Mouse (Mus musculus) liver, embryonic 14.5 days (tissue): Measurements from ENCODE around the gene Sytl3. TPM values are rescaled to one million over a fixed set of nuclear protein-coding genes. Genes with fewer than 3 reads are reported as not detected.
A peak's percentile ranks its signal among the peaks of the same experiment; 100 is the strongest.
"Not testable (repeated sequence)": the region's sequence is repeated elsewhere in the genome, so short reads cannot be mapped to it uniquely, and the experiment has no call there.

Source experiments
- ATAC-seq: fragments of 200-750 bp; cut with Nextera tagmentation; 2 replicates; pipeline ENCODE4 v1.8.0; 2017; ENCODE audit warnings: moderate number of reproducible peaks, mild to moderate bottlenecking, moderate library complexity; ENCODE audit not compliant: insufficient read depth
- DNase-seq, 3 experiments: peaks; one replicate each; pipeline ENCODE4 v3.0.0-alpha.2; 2012 to 2013; ENCODE audit warnings: low read depth in 3 of 3, low spot score in 3 of 3
- H3K27ac ChIP-seq: fragments of 300-500 bp; sonication (generic); 2 replicates; pipeline ENCODE4 v1.5.1; 2014; ENCODE audit warnings: moderate library complexity, mild to moderate bottlenecking, control low read depth, inconsistent platforms
- H3K27me3 ChIP-seq: fragments of 300-500 bp; sonication (generic); 2 replicates; pipeline ENCODE4 v1.6.1; 2014; ENCODE audit warnings: mild to moderate bottlenecking, low read length, moderate library complexity; ENCODE audit not compliant: control insufficient read depth, insufficient read depth
- H3K36me3 ChIP-seq: fragments of 300-500 bp; sonication (generic); replicated peaks from 2 replicates; pipeline ENCODE4 v1.6.1; 2014; ENCODE audit warnings: low read depth; ENCODE audit not compliant: control insufficient read depth, insufficient read depth
- H3K4me1 ChIP-seq, 2 experiments: fragments of 200-500 bp in 1 of 2; fragments of 300-500 bp in 1 of 2; sonication (generic) in 1 of 2; replicated peaks; 2 replicates each; pipeline ENCODE4 v1.6.1; 2012 to 2014; ENCODE audit warnings: antibody characterized with exemption in 1 of 2, inconsistent platforms in 1 of 2, low read length in 1 of 2; ENCODE audit not compliant: control insufficient read depth in 2 of 2, insufficient read depth in 2 of 2
- H3K4me2 ChIP-seq: fragments of 300-500 bp; sonication (generic); 2 replicates; pipeline ENCODE4 v1.6.1; 2014; ENCODE audit warnings: low read depth, mild to moderate bottlenecking, control low read depth, moderate library complexity
- H3K4me3 ChIP-seq, 2 experiments: fragments of 200-500 bp in 1 of 2; fragments of 300-500 bp in 1 of 2; sonication (generic) in 1 of 2; 2 replicates each; pipeline ENCODE4 v1.5.1; 2012 to 2014; ENCODE audit warnings: low read depth in 2 of 2, low read length in 2 of 2, mild to moderate bottlenecking in 2 of 2, control low read depth in 1 of 2, inconsistent platforms in 1 of 2, moderate library complexity in 1 of 2; ENCODE audit not compliant: insufficient read depth in 1 of 2
- H3K9ac ChIP-seq: fragments of 300-500 bp; sonication (generic); replicated peaks from 2 replicates; pipeline ENCODE4 v1.6.1; 2014; ENCODE audit warnings: mild to moderate bottlenecking, control low read depth, moderate library complexity
- H3K9me3 ChIP-seq: fragments of 300-500 bp; sonication (generic); 2 replicates; pipeline ENCODE4 v1.6.1; 2016; ENCODE audit warnings: low read length, mixed read lengths; ENCODE audit not compliant: control insufficient read depth
- CTCF ChIP-seq: IDR thresholded peaks from 2 replicates; pipeline ENCODE4 v1.5.1; 2016; ENCODE audit warnings: antibody characterized with exemption, low read depth, control low read depth
- WGBS: fragments of 180-500 bp; shearing (Covaris S2); extraction: QIAGEN DNeasy Blood & Tissue Kit; methylation state at CpG from one replicate; pipeline ENCODE4 v1.1.7; 2014; ENCODE audit not compliant: insufficient replicate concordance; 5-methylcytosine and 5-hydroxymethylcytosine counted together
- polyA plus RNA-seq, 2 experiments: library from polyadenylated mRNA; depleted of rRNA in 1 of 2; stranded (reverse) in 1 of 2; unstranded in 1 of 2; fragments of >200 nt; fragmentation: Nextera tagmentation in 1 of 2; extraction: Ambion mirVana in 1 of 2; gene quantifications; 2 replicates each; pipeline versions ENCODE4 v1.2.1 to v1.2.3; 2012 to 2014

Sytl3 gene
- polyA plus RNA-seq, 2 experiments: 0.06 TPM; not detected in 1

GRCm38 (mm10) chr17:6697224-6697775 lies 38.4 kb downstream of the Sytl3 start:
- not testable (repeated sequence) for H3K4me2 ChIP-seq, H3K27ac ChIP-seq, ATAC-seq, H3K36me3 ChIP-seq, H3K4me3 ChIP-seq, H3K4me1 ChIP-seq, H3K27me3 ChIP-seq, H3K9ac ChIP-seq, DNase-seq, H3K9me3 ChIP-seq
- WGBS: 23% methylated on average over 3 of the region's 4 CpGs
- peak; percentile 72 for TF ChIP-seq CTCF

- H3K4me2 ChIP-seq, H3K27me3 ChIP-seq, H3K27ac ChIP-seq, H3K9me3 ChIP-seq, H3K4me3 ChIP-seq, H3K9ac ChIP-seq, DNase-seq, H3K4me1 ChIP-seq, H3K36me3 ChIP-seq, ATAC-seq: not testable (repeated sequence)
- WGBS: 31% methylated on average over 8 of the region's 9 CpGs
These were observed 40.6 kb downstream of the Sytl3 start for GRCm38 (mm10) chr17:6699502-6699901.

- H3K4me1 ChIP-seq, H3K27ac ChIP-seq, H3K4me2 ChIP-seq, H3K4me3 ChIP-seq, H3K9me3 ChIP-seq, H3K27me3 ChIP-seq, ATAC-seq, H3K9ac ChIP-seq, H3K36me3 ChIP-seq, DNase-seq: not testable (repeated sequence)
- WGBS: 51% methylated on average over 4 of the region's 7 CpGs
These were observed 41.2 kb downstream of the Sytl3 start for GRCm38 (mm10) chr17:6700077-6700476.

DNA sequence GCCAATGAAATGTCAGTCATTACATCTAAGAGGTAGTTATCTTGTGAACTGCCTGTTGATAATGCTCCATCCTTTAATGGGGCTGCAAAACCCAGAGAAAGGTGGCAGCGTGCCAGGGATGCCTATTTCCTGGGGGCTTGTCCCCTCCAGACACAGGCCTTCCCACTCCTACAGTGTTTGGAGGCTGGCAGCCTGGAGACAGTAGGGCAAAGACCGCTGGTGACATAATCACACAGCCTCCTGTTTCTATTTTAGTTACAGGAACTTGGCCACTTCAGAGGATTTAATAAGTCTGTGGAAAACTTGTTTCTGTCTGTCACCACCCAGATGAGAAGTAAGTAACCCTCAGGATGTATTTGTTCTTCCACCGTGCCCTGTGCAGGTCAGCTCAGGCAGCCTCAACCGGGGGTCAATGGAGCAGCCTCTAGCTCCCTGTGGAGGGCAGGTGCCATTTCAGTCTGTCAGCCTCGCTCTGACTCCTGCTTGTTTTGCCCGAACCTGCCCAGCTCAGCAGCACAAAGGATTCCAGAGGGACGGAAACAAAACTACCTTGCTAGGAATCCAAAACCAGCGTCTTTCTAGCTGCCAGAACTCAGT lies 43.8 kb downstream of the Sytl3 start:
- ATAC-seq, H3K4me1 ChIP-seq, H3K4me3 ChIP-seq, H3K9ac ChIP-seq, H3K27ac ChIP-seq, DNase-seq, H3K9me3 ChIP-seq, H3K27me3 ChIP-seq, H3K36me3 ChIP-seq, H3K4me2 ChIP-seq: not testable (repeated sequence)
- 48% methylated on average over 2 of the region's 8 CpGs for WGBS

DNA sequence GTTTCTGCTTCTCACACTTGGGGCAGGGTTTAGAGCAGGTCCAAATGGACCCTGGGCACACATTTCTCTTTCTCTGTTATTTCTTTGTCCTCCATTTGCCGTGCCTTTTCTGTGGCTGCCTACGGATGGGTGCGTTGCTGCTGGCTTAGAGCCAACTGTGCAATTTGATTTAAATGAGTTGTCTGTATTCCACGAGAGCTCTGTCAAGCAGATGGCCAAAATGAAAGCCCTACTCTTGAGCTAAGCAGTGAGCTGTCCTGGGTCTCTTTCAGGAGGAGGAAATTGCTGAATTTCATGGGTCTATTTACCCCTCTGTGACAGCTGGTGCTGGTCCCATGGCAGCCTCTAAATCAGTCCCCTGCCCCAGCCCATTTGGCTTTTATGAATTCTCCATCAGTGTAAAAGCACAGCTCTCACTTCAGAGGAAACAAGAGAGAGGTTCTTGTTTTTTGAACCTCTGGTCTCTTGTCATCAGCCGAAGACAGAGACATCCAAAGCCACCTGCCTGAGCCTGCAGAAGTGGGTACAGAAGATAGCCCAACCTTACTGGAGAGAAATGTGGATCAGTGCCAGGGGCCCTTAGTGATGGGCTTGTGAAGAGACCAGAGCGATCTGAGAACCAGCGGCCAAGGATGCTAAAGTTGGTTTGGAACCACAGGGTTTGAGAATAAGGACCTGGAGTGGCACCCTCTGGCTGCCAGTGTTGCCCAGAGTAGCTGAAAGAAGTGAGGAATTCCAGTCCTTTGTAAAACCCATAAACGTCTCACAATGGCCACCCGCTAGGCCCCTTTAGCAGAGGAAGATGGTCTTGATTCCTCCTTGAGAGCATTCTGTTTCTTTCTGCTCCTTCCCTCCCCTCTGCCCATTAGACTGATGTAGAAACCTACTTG lies 44.7 kb downstream of the Sytl3 start:
- not testable (repeated sequence) for H3K9ac ChIP-seq, H3K4me2 ChIP-seq, H3K4me3 ChIP-seq, H3K9me3 ChIP-seq, H3K27ac ChIP-seq, H3K36me3 ChIP-seq, ATAC-seq, DNase-seq, H3K27me3 ChIP-seq, H3K4me1 ChIP-seq
- WGBS: 73% methylated on average over 6 of the region's 9 CpGs

GRCm38 (mm10) chr17:6706448-6706847 lies 47.6 kb downstream of the Sytl3 start:
- H3K4me1 ChIP-seq, H3K4me3 ChIP-seq, H3K4me2 ChIP-seq, H3K27me3 ChIP-seq, ATAC-seq, DNase-seq, H3K27ac ChIP-seq, H3K9me3 ChIP-seq, H3K36me3 ChIP-seq, H3K9ac ChIP-seq: not testable (repeated sequence)
- WGBS: 72% methylated on average over 5 of the region's 5 CpGs

DNA sequence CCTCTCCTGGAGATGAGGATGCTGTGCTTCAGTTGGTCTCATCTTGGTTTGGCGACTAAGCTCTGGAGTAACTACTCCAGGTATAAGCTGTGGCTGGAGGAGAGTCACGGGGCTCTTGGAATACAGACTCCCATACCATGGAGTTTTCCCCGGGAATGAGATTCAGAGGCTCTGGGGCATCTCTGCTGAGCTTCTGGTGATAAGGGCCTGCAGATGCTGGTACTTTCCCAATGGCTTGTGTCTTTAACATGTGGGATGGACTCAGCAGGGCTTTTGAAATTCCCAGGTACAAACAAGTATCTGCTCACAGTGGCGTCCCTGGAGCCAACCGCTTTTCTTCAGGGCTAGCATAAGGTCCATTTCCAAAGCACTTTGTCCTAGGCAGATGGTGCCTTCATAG lies 48.5 kb downstream of the Sytl3 start:
- H3K4me3 ChIP-seq, H3K36me3 ChIP-seq, H3K9ac ChIP-seq, H3K27ac ChIP-seq, ATAC-seq, H3K4me2 ChIP-seq, DNase-seq, H3K4me1 ChIP-seq, H3K9me3 ChIP-seq, H3K27me3 ChIP-seq: not testable (repeated sequence)
- WGBS: 69% methylated on average over 5 of the region's 5 CpGs

GRCm38 (mm10) chr17:6708194-6708593 lies 49.3 kb downstream of the Sytl3 start:
- not testable (repeated sequence) for H3K27me3 ChIP-seq, ATAC-seq, H3K4me1 ChIP-seq, DNase-seq, H3K9me3 ChIP-seq, H3K4me3 ChIP-seq, H3K27ac ChIP-seq, H3K9ac ChIP-seq, H3K36me3 ChIP-seq, H3K4me2 ChIP-seq
- 75% methylated on average over 2 of the region's 2 CpGs for WGBS
